Mouse (Mus musculus) intestine, embryonic 14.5 days (tissue): ENCODE results near the gene Cib2. TPM values are rescaled to one million over a fixed set of nuclear protein-coding genes. Genes with fewer than 3 reads are reported as not detected.
"Not testable (repeated sequence)": the region's sequence is repeated elsewhere in the genome, so short reads cannot be mapped to it uniquely, and the experiment has no call there.

Source experiments
- ATAC-seq: fragments of 200-750 bp; cut with Nextera tagmentation; replicated peaks from 2 replicates; pipeline ENCODE4 v1.8.0; 2017; ENCODE audit warnings: low read depth, moderate number of reproducible peaks, moderate TSS enrichment, moderate library complexity; ENCODE audit not compliant: low FRiP score, low TSS enrichment
- DNase-seq: peaks from one replicate; pipeline ENCODE4 v3.0.0-alpha.2; 2018; ENCODE audit warnings: low spot score
- H3K27ac ChIP-seq: fragments of 300-500 bp; sonication (generic); 2 replicates; pipeline ENCODE4 v1.5.1; 2014; ENCODE audit warnings: low read depth, mild to moderate bottlenecking, control low read depth
- H3K27me3 ChIP-seq: fragments of 300-500 bp; sonication (generic); replicated peaks from 2 replicates; pipeline ENCODE4 v1.6.1; 2014; ENCODE audit warnings: low read length, control low read depth; ENCODE audit not compliant: control insufficient read depth, insufficient read depth
- H3K36me3 ChIP-seq: fragments of 300-500 bp; sonication (generic); 2 replicates; pipeline ENCODE4 v1.6.1; 2014; ENCODE audit warnings: low read length, control low read depth; ENCODE audit not compliant: control insufficient read depth, insufficient read depth
- H3K4me1 ChIP-seq: fragments of 300-500 bp; sonication (generic); replicated peaks from 2 replicates; pipeline ENCODE4 v1.6.1; 2014; ENCODE audit warnings: low read length, control low read depth, mixed read lengths; ENCODE audit not compliant: control insufficient read depth, insufficient read depth
- H3K4me2 ChIP-seq: fragments of 300-500 bp; sonication (generic); 2 replicates; pipeline ENCODE4 v1.6.1; 2014; ENCODE audit warnings: low read length
- H3K4me3 ChIP-seq: fragments of 300-500 bp; sonication (generic); 2 replicates; pipeline ENCODE4 v1.5.1; 2014; ENCODE audit warnings: low read depth, low read length, control low read depth, mixed read lengths
- H3K9ac ChIP-seq: fragments of 300-500 bp; sonication (generic); 2 replicates; pipeline ENCODE4 v1.6.1; 2014; ENCODE audit warnings: mild to moderate bottlenecking, low read length
- H3K9me3 ChIP-seq: fragments of 300-500 bp; sonication (generic); 2 replicates; pipeline ENCODE4 v1.6.1; 2016; ENCODE audit warnings: low read length, control low read depth; ENCODE audit not compliant: control insufficient read depth
- WGBS: fragments of 180-500 bp; shearing (Covaris S2); extraction: QIAGEN DNeasy Blood & Tissue Kit; methylation state at CpG from one replicate; pipeline ENCODE4 v1.1.7; 2014; 5-methylcytosine and 5-hydroxymethylcytosine counted together
- polyA plus RNA-seq: library from polyadenylated mRNA; unstranded; fragments of >200 nt; fragmentation: Nextera tagmentation; extraction: Ambion mirVana; gene quantifications from 2 replicates; pipeline ENCODE4 v1.2.1, GENCODE M21; 2014

The Cib2 gene
- polyA plus RNA-seq, 1 experiment from 2014 or later, result 15.3 TPM

- DNase-seq (peak; percentile 99), ATAC-seq (peak; percentile 99)
- H3K27ac ChIP-seq, result no peak within 1 kb of the TSS
- peak within 1 kb of the TSS; percentile 90 for H3K4me3 ChIP-seq
- no peaks in the 10 kb centered on the region for H3K9me3 ChIP-seq
- peaks cover 8% of the 10 kb centered on the region for H3K4me1 ChIP-seq
- H3K27me3 ChIP-seq, result no peaks in the 10 kb centered on the region
- peak within 1 kb of the TSS; percentile 82 for H3K4me2 ChIP-seq
- under 1% methylated on average over 71 of the region's 73 CpGs for WGBS
- peak within 1 kb of the TSS; percentile 80 for H3K9ac ChIP-seq
- H3K36me3 ChIP-seq, result peaks cover 12% of the 10 kb centered on the region; the same call in 1 of the 2 replicates
Measured at GRCm38 (mm10) chr9:54586199-54587061, 26.4 kb upstream of the Cib2 start, which contains the start of gene Idh3a. TSS of gene Idh3a (plus strand) at chr9:54586334.

- no peak overlapping the region for H3K9ac ChIP-seq
- DNase-seq (no peak), ATAC-seq (peak; percentile 7)
- peak overlapping the region; percentile 56 for H3K4me2 ChIP-seq
- 34% methylated on average over 5 of the region's 5 CpGs for WGBS
- no peaks in the 10 kb centered on the region for H3K9me3 ChIP-seq
- peaks cover 8% of the 10 kb centered on the region for H3K4me1 ChIP-seq
- peak overlapping the region; percentile 90 for H3K4me3 ChIP-seq
- peaks cover 7% of the 10 kb centered on the region; the same call in 1 of the 2 replicates for H3K36me3 ChIP-seq
- no peaks in the 10 kb centered on the region for H3K27me3 ChIP-seq
- H3K27ac ChIP-seq, result no peak overlapping the region
Measured at GRCm38 (mm10) chr9:54585839-54586198, 25.8 kb upstream of the Cib2 start.

DNA sequence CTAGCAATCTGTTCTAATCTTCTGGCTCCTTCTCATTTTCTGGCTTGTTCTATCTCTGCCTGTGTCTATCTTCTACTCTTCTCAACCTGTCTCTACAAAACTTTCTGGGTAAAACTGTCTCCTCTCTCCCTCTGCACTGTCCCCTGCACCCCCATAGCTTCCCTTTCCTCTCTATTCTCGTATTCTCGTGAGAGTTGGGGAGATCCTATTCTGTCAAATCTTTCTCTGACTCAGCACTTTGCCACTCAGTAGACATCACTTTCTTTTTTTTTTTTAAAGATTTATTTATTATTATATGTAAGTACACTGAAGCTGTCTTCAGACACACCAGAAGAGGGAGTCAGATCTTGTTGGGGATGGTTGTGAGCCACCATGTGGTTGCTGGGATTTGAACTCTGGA lies 24.1 kb upstream of the Cib2 start:
- H3K9ac ChIP-seq, ATAC-seq, H3K27ac ChIP-seq, H3K4me1 ChIP-seq, H3K27me3 ChIP-seq, H3K4me3 ChIP-seq, H3K4me2 ChIP-seq, H3K36me3 ChIP-seq, DNase-seq, H3K9me3 ChIP-seq: not testable (repeated sequence)
- WGBS, result 76% methylated on average over 2 of the region's 2 CpGs

DNA sequence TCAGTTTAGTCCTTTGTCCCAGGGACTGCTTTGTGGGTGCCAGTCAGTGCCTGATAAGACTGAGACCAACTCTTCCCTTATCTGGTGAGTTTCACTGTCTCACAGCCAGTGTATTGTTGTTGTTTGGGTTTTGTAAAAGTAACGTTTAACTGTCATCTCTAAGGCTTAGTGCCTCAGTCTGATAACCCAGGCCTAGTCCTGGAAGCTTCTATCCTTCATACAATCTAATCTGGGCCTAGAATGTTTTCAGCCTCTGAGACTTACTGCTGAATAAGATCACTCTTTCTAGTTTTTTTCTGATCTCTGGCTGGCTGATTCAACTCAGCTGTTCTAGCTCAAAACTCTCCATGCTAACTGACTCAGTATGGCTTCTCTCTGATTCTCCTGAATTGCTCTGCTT lies 23.7 kb upstream of the Cib2 start:
- Histone ChIP-seq H3K4me3 (no peak overlapping the region), H3K4me1 (peaks cover 8% of the 10 kb centered on the region), H3K9me3 (peaks cover 2% of the 10 kb centered on the region; the same call in 1 of the 2 replicates), H3K9ac (no peak overlapping the region), H3K27me3 (no peaks in the 10 kb centered on the region), H3K27ac (no peak overlapping the region), H3K4me2 (no peak overlapping the region), H3K36me3 (no peaks in the 10 kb centered on the region)
- DNase-seq (no peak), ATAC-seq (no peak)
- WGBS, result 56% methylated on average over 1 of the region's 1 CpGs

GRCm38 (mm10) chr9:54571130-54571839 lies 11.3 kb upstream of the Cib2 start:
- H3K4me3 ChIP-seq, result no peak overlapping the region
- H3K27ac ChIP-seq, result no peak overlapping the region
- H3K9ac ChIP-seq, result no peak overlapping the region
- peak; percentile 86 for ATAC-seq
- no peaks in the 10 kb centered on the region for H3K27me3 ChIP-seq
- no peak for DNase-seq
- H3K4me1 ChIP-seq, result no peaks in the 10 kb centered on the region
- 45% methylated on average over 9 of the region's 9 CpGs for WGBS
- no peaks in the 10 kb centered on the region for H3K36me3 ChIP-seq
- no peak overlapping the region for H3K4me2 ChIP-seq
- H3K9me3 ChIP-seq, result no peaks in the 10 kb centered on the region

DNA sequence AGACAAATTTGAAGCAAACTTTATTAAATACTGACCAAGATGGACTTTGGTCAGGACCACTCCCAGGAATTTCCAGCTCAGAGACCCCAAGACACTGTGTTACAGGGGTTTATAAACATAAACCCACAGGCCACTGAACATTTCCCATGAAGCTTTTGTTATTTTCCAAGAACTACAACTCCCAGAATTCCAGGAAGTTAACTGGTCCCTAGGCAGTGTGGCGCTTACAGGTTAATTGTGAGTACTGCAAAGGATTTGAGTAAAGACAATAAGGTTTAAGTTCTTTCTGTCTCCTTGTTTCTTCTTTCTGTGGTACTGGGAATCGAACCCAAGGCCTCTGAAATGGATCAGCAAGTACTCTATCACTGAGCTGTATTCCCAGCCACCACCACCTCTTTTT lies 8.7 kb upstream of the Cib2 start:
- no peak for ATAC-seq
- WGBS, result 34% methylated on average over 2 of the region's 2 CpGs

DNA sequence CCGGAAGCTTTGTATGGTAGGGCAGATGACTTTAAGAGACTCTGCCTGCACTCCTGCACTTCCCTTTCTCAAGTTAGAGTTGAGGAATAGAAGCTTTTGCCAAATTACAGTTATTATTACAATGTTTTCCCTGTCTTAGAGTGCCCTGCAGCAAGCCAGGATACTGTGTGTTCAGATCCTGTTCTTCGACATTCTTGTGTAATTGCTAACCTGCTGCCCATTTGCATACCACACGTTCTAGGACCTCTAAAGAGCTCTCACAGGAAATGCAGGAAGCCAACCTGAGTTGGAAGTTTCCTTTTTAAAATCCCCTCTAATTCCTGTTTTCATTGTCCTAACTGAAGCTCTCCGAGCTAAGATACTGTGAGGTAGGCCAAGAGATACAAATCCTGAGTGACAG lies 6.9 kb upstream of the Cib2 start:
- no peak overlapping the region for H3K27ac ChIP-seq
- H3K27me3 ChIP-seq, result no peaks in the 10 kb centered on the region
- 56% methylated on average over 4 of the region's 4 CpGs for WGBS
- H3K4me1 ChIP-seq, result no peaks in the 10 kb centered on the region
- H3K9me3 ChIP-seq, result no peaks in the 10 kb centered on the region
- no peaks in the 10 kb centered on the region for H3K36me3 ChIP-seq
- H3K9ac ChIP-seq, result no peak overlapping the region
- ATAC-seq (no peak), DNase-seq (no peak)
- H3K4me3 ChIP-seq, result no peak overlapping the region
- no peak overlapping the region for H3K4me2 ChIP-seq

More for the DNA sequence above, 8.7 kb upstream of the Cib2 start:
- no peak overlapping the region for H3K9ac ChIP-seq
- no peaks in the 10 kb centered on the region for H3K4me1 ChIP-seq
- no peaks in the 10 kb centered on the region for H3K36me3 ChIP-seq
- H3K4me3 ChIP-seq, result no peak overlapping the region
- no peak overlapping the region for H3K4me2 ChIP-seq
- no peak for DNase-seq
- H3K9me3 ChIP-seq, result no peaks in the 10 kb centered on the region
- no peaks in the 10 kb centered on the region for H3K27me3 ChIP-seq
- H3K27ac ChIP-seq, result no peak overlapping the region

GRCm38 (mm10) chr9:54560831-54561601 lies 998 bp upstream of the Cib2 start:
- DNase-seq (no peak), ATAC-seq (no peak)
- H3K9ac ChIP-seq, result no peak overlapping the region
- H3K27ac ChIP-seq, result no peak overlapping the region
- no peak overlapping the region for H3K4me3 ChIP-seq
- no peaks in the 10 kb centered on the region for H3K36me3 ChIP-seq
- WGBS, result 92% methylated on average over 8 of the region's 8 CpGs
- no peak overlapping the region for H3K4me2 ChIP-seq
- H3K4me1 ChIP-seq, result peaks cover 3% of the 10 kb centered on the region; the same call in 1 of the 2 replicates
- H3K9me3 ChIP-seq, result no peaks in the 10 kb centered on the region
- H3K27me3 ChIP-seq, result no peaks in the 10 kb centered on the region
